Mouse (Mus musculus): ENCODE data around the gene S1pr1. TPM values are rescaled to one million over a fixed set of nuclear protein-coding genes. Genes with fewer than 3 reads are reported as not detected.

Gene S1pr1
- 10.1 and 15.8 TPM in 2 replicates for polyA plus RNA-seq (2012; rRNA removed)

GRCm38 (mm10) chr3:115714671-115715651 lies at the start of gene S1pr1:
Gene S1pr1, minus strand, starts transcription at chr3:115715072.

Other genes starting within 250 kb of the S1pr1 start
- gene Dph5, start 172.8 kb upstream of the S1pr1 start, polyA plus RNA-seq (2012; rRNA removed) = 16.8 and 24.4 TPM in 2 replicates

Data from central nervous system, embryonic 11.5 days (tissue).